Mouse (Mus musculus) retina, adult 2 months (tissue): ENCODE results near the gene Ube2k.
A peak's percentile ranks its signal among the peaks of the same experiment; 100 is the strongest.
"Not testable (repeated sequence)": the region's sequence is repeated elsewhere in the genome, so short reads cannot be mapped to it uniquely, and the experiment has no call there.

Experiments used
- DNase-seq: peaks from one replicate; pipeline ENCODE4 v3.0.0-alpha.2; 2012; ENCODE audit warnings: low read depth, low spot score

Ube2k gene

GRCm38 (mm10) chr5:65536751-65537419 is at the start of gene Ube2k, which contains the start of gene Smim14:
Gene Ube2k (plus strand): TSS chr5:65537233.
Gene Smim14 (minus strand): TSS chr5:65537184.
- DNase-seq = peak; percentile 83

GRCm38 (mm10) chr5:65487381-65487780 is 49.7 kb upstream of the Ube2k start:
- DNase-seq = no peak

- DNase-seq = no peak
Measured at GRCm38 (mm10) chr5:65488725-65489124, 48.3 kb upstream of the Ube2k start.

- no peak for DNase-seq
Measured at GRCm38 (mm10) chr5:65489830-65490229, 47.2 kb upstream of the Ube2k start.

GRCm38 (mm10) chr5:65491767-65492715 is 45.0 kb upstream of the Ube2k start:
- peak; percentile 37 for DNase-seq

- DNase-seq = peak; percentile 87
Measured at GRCm38 (mm10) chr5:65492716-65493531, 44.1 kb upstream of the Ube2k start, which contains the start of gene Gm43552. Gene Gm43552 (minus strand): TSS chr5:65492833.

GRCm38 (mm10) chr5:65500231-65500630 is 36.8 kb upstream of the Ube2k start:
- DNase-seq = no peak

- DNase-seq = no peak
Measured at GRCm38 (mm10) chr5:65501407-65501806, 35.6 kb upstream of the Ube2k start.

- no peak for DNase-seq
Measured at GRCm38 (mm10) chr5:65505786-65506185, 31.2 kb upstream of the Ube2k start.

GRCm38 (mm10) chr5:65508395-65508794 is 28.6 kb upstream of the Ube2k start:
- DNase-seq = no peak

- no peak for DNase-seq
Measured at GRCm38 (mm10) chr5:65513506-65513905, 23.5 kb upstream of the Ube2k start.

GRCm38 (mm10) chr5:65514635-65515278 is 22.3 kb upstream of the Ube2k start:
- no peak for DNase-seq

GRCm38 (mm10) chr5:65521803-65522202 is 15.2 kb upstream of the Ube2k start:
- no peak for DNase-seq

- DNase-seq = no peak
Measured at GRCm38 (mm10) chr5:65524831-65525230, 12.2 kb upstream of the Ube2k start.

- DNase-seq = no peak
Measured at GRCm38 (mm10) chr5:65525674-65526443, 11.2 kb upstream of the Ube2k start.

- no peak for DNase-seq
Measured at GRCm38 (mm10) chr5:65531283-65531682, 5.8 kb upstream of the Ube2k start.

- DNase-seq = no peak
Measured at GRCm38 (mm10) chr5:65534496-65534895, 2.5 kb upstream of the Ube2k start.

GRCm38 (mm10) chr5:65535457-65536067 is 1.5 kb upstream of the Ube2k start:
- DNase-seq = peak; percentile 16

- not testable (repeated sequence) for DNase-seq
Measured at GRCm38 (mm10) chr5:65536068-65536465, 966 bp upstream of the Ube2k start.
